Mouse (Mus musculus) liver, embryonic 14.5 days (tissue): ENCODE data around the gene Itga1. TPM values are rescaled to one million over a fixed set of nuclear protein-coding genes. Genes with fewer than 3 reads are reported as not detected.

Experiments used
- ATAC-seq: fragments of 200-750 bp; cut with Nextera tagmentation; 2 replicates; pipeline ENCODE4 v1.8.0; 2017; ENCODE audit warnings: moderate number of reproducible peaks, mild to moderate bottlenecking, moderate library complexity; ENCODE audit not compliant: insufficient read depth
- DNase-seq, 3 experiments: peaks; one replicate each; pipeline ENCODE4 v3.0.0-alpha.2; 2012 to 2013; ENCODE audit warnings: low read depth in 3 of 3, low spot score in 3 of 3
- H3K27ac ChIP-seq: fragments of 300-500 bp; sonication (generic); 2 replicates; pipeline ENCODE4 v1.5.1; 2014; ENCODE audit warnings: moderate library complexity, mild to moderate bottlenecking, control low read depth, inconsistent platforms
- H3K27me3 ChIP-seq: fragments of 300-500 bp; sonication (generic); 2 replicates; pipeline ENCODE4 v1.6.1; 2014; ENCODE audit warnings: mild to moderate bottlenecking, low read length, moderate library complexity; ENCODE audit not compliant: control insufficient read depth, insufficient read depth
- H3K36me3 ChIP-seq: fragments of 300-500 bp; sonication (generic); replicated peaks from 2 replicates; pipeline ENCODE4 v1.6.1; 2014; ENCODE audit warnings: low read depth; ENCODE audit not compliant: control insufficient read depth, insufficient read depth
- H3K4me1 ChIP-seq, 2 experiments: fragments of 200-500 bp in 1 of 2; fragments of 300-500 bp in 1 of 2; sonication (generic) in 1 of 2; replicated peaks; 2 replicates each; pipeline ENCODE4 v1.6.1; 2012 to 2014; ENCODE audit warnings: antibody characterized with exemption in 1 of 2, inconsistent platforms in 1 of 2, low read length in 1 of 2; ENCODE audit not compliant: control insufficient read depth in 2 of 2, insufficient read depth in 2 of 2
- H3K4me2 ChIP-seq: fragments of 300-500 bp; sonication (generic); 2 replicates; pipeline ENCODE4 v1.6.1; 2014; ENCODE audit warnings: low read depth, mild to moderate bottlenecking, control low read depth, moderate library complexity
- H3K4me3 ChIP-seq, 2 experiments: fragments of 200-500 bp in 1 of 2; fragments of 300-500 bp in 1 of 2; sonication (generic) in 1 of 2; 2 replicates each; pipeline ENCODE4 v1.5.1; 2012 to 2014; ENCODE audit warnings: low read depth in 2 of 2, low read length in 2 of 2, mild to moderate bottlenecking in 2 of 2, control low read depth in 1 of 2, inconsistent platforms in 1 of 2, moderate library complexity in 1 of 2; ENCODE audit not compliant: insufficient read depth in 1 of 2
- H3K9ac ChIP-seq: fragments of 300-500 bp; sonication (generic); replicated peaks from 2 replicates; pipeline ENCODE4 v1.6.1; 2014; ENCODE audit warnings: mild to moderate bottlenecking, control low read depth, moderate library complexity
- H3K9me3 ChIP-seq: fragments of 300-500 bp; sonication (generic); 2 replicates; pipeline ENCODE4 v1.6.1; 2016; ENCODE audit warnings: low read length, mixed read lengths; ENCODE audit not compliant: control insufficient read depth
- CTCF ChIP-seq: IDR thresholded peaks from 2 replicates; pipeline ENCODE4 v1.5.1; 2016; ENCODE audit warnings: antibody characterized with exemption, low read depth, control low read depth
- EP300 ChIP-seq: IDR thresholded peaks from 2 replicates; pipeline ENCODE4 v1.6.1; 2016; ENCODE audit warnings: antibody characterized with exemption, low read depth
- WGBS: fragments of 180-500 bp; shearing (Covaris S2); extraction: QIAGEN DNeasy Blood & Tissue Kit; methylation state at CpG from one replicate; pipeline ENCODE4 v1.1.7; 2014; ENCODE audit not compliant: insufficient replicate concordance; 5-methylcytosine and 5-hydroxymethylcytosine counted together
- polyA plus RNA-seq, 2 experiments: library from polyadenylated mRNA; depleted of rRNA in 1 of 2; stranded (reverse) in 1 of 2; unstranded in 1 of 2; fragments of >200 nt; fragmentation: Nextera tagmentation in 1 of 2; extraction: Ambion mirVana in 1 of 2; gene quantifications; 2 replicates each; pipeline versions ENCODE4 v1.2.1 to v1.2.3; 2012 to 2014

The Itga1 gene
- polyA plus RNA-seq, 2 experiments: 0.94 to 2.8 TPM

DNA sequence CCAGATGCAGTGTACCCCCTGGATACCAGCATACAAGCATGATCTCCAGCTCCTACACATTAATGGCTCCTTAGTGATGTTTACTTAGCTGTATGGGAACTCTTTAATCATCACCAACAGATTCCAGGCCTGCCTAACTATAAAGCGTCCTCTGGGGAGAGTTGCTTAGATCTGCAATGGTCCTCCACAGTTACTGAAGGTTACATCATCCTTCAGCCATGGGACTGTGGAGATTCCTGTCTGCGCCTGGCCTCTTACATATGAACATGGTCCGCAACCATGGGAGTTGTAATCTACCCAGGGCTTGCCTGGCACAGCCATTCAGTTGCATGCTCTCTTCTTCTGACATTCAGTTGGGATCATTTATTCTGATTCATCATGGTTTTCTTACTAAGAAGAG lies 129.9 kb downstream of the Itga1 start:
- TF ChIP-seq EP300 (no peak), CTCF (no peak)
- H3K4me2 ChIP-seq: no peak overlapping the region
- WGBS: 77% methylated on average over 3 of the region's 3 CpGs
- no peak overlapping the region for H3K27ac ChIP-seq
- no peaks in the 10 kb centered on the region for H3K9me3 ChIP-seq
- DNase-seq (no peak), ATAC-seq (no peak)
- H3K9ac ChIP-seq: no peak overlapping the region
- H3K4me3 ChIP-seq: no peak overlapping the region
- H3K4me1 ChIP-seq: no peaks in the 10 kb centered on the region
- no peaks in the 10 kb centered on the region for H3K36me3 ChIP-seq
- no peaks in the 10 kb centered on the region for H3K27me3 ChIP-seq

DNA sequence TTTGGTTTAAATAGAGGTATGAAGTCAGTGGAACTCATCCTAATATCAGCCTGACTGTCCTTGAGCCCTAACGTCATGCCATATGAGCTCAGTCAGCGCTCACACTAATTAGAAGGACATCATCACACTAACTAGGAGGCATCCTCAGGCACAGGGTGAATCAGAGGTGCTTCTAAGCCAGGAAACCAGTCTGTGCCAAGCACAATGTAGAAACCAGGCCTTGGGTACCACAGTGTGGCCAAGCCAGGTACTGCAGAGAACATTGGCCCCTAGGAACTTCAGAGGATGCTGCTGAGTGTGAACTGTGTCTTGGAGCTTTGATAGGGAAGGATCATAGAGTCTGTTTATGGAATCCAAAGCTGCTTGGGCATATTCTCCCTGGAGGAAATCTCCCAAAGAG lies 137.5 kb downstream of the Itga1 start:
- no peak for TF ChIP-seq EP300
- TF ChIP-seq CTCF: peak; percentile 81
- H3K4me1 ChIP-seq: no peaks in the 10 kb centered on the region
- WGBS: 22% methylated on average over 2 of the region's 2 CpGs
- H3K27ac ChIP-seq: no peak overlapping the region
- H3K4me3 ChIP-seq: no peak overlapping the region
- no peaks in the 10 kb centered on the region for H3K9me3 ChIP-seq
- DNase-seq (peak; percentile 4 to 23 (median 16)), ATAC-seq (peak; percentile 51)
- H3K36me3 ChIP-seq: no peaks in the 10 kb centered on the region
- H3K27me3 ChIP-seq: no peaks in the 10 kb centered on the region
- H3K9ac ChIP-seq: no peak overlapping the region
- no peak overlapping the region for H3K4me2 ChIP-seq

DNA sequence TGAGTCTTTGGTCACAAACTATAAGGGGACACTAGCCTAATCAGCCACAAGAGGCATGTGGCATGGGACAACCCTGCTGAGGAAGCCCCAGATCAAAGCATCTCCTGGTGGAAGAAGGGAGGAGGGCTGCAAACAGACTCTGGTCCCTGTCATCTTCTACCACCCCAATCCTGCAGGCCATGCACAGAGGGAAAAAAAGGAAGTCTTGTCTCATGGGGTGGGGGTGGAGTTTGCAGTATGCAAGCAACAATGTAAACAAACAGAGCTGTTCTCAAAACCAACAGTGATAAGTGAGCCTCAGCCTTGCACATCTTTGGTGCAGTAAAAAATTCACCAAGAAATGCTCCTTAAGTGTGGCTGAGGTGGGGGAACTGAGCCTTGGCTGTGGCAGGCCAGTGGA lies 147.2 kb downstream of the Itga1 start:
- H3K9ac ChIP-seq: no peak overlapping the region
- TF ChIP-seq EP300: no peak
- TF ChIP-seq CTCF: no peak
- DNase-seq (no peak), ATAC-seq (no peak)
- no peaks in the 10 kb centered on the region for H3K27me3 ChIP-seq
- H3K36me3 ChIP-seq: no peaks in the 10 kb centered on the region
- no peaks in the 10 kb centered on the region for H3K9me3 ChIP-seq
- no peak overlapping the region for H3K27ac ChIP-seq
- H3K4me1 ChIP-seq: no peaks in the 10 kb centered on the region
- no peak overlapping the region for H3K4me2 ChIP-seq
- H3K4me3 ChIP-seq: no peak overlapping the region

DNA sequence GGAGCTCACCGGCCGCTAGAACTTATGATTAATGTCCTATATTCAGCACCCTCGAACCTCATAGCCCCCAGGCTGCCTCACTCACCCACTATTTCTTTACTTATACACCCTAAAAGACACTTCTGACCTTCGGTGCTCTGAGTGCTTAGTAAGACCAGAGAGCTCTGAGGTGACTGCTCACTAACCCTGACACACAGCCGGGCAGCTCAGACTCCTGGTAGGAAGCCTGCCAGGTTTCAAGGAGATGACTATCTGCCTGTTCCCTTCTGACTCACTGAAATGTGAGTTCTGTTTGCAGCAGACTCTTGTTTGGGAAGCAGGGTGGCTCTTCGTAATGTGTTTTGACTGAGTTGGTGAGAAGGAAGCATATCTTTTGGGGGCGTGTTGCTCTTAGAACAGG lies 168.2 kb downstream of the Itga1 start:
- H3K27me3 ChIP-seq: no peaks in the 10 kb centered on the region
- H3K9ac ChIP-seq: no peak overlapping the region
- H3K4me2 ChIP-seq: no peak overlapping the region
- TF ChIP-seq EP300 (no peak), CTCF (no peak)
- no peaks in the 10 kb centered on the region for H3K9me3 ChIP-seq
- H3K4me1 ChIP-seq: peaks cover 0 to 3% of the 10 kb centered on the region in 2 experiments; a peak in 2 of 4 replicates
- WGBS: 34% methylated on average over 7 of the region's 7 CpGs
- H3K36me3 ChIP-seq: no peaks in the 10 kb centered on the region
- H3K4me3 ChIP-seq: no peak overlapping the region
- no peak for ATAC-seq
- no peak overlapping the region for H3K27ac ChIP-seq
- DNase-seq: no peak

DNA sequence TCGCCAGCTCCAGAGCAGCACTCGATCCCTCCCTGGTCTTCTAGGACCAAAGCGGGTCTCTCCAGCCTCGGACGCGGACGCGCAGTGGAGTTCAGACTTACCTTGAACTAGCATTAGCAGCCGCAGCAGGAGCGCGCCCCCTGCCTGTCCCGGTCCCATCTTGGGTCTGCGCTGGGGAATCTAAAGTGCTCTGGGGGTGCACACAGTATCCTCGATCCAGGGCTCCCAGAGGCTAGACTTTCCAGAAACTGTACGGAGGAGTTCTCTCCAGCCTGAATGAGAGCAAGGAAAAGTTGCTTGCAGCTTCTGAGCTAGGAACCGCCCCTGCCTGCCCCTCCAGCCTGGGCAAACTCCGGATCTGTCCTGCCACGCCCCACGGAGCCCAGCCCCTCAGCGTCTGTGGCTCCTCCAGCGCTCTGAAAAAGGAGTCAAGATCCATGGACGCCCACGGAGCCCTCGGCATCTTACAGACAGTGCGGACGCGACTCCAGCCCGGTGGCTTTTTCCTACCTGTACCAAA lies 169.9 kb downstream of the Itga1 start, which contains the start of gene Itga2:
TSS of gene Itga2 (minus strand) at position 326 of the 520 bp plus-strand sequence.
- H3K27me3 ChIP-seq: no peaks in the 10 kb centered on the region
- H3K9me3 ChIP-seq: no peaks in the 10 kb centered on the region
- no peak within 1 kb of the TSS for H3K9ac ChIP-seq
- under 1% methylated on average over 28 of the region's 28 CpGs for WGBS
- H3K27ac ChIP-seq: no peak within 1 kb of the TSS
- H3K4me3 ChIP-seq: peak within 1 kb of the TSS; percentile 28 to 39
- TF ChIP-seq CTCF (peak; percentile 59), EP300 (no peak)
- H3K4me2 ChIP-seq: peak within 1 kb of the TSS; percentile 51
- H3K36me3 ChIP-seq: no peaks in the 10 kb centered on the region
- DNase-seq (no peak), ATAC-seq (peak; percentile 53)
- H3K4me1 ChIP-seq: peaks cover 0 to 3% of the 10 kb centered on the region in 2 experiments; a peak in 2 of 4 replicates
